Mouse (Mus musculus) small intestine, adult 2 months (tissue): ENCODE results near the gene Il34. TPM values are rescaled to one million over a fixed set of nuclear protein-coding genes. Genes with fewer than 3 reads are reported as not detected.

Experiments
- H3K27ac ChIP-seq: fragments of 200-500 bp; 2 replicates; pipeline ENCODE4 v1.5.1; 2012; ENCODE audit warnings: low read depth, low read length, control low read depth, inconsistent platforms; ENCODE audit not compliant: insufficient read depth
- H3K27me3 ChIP-seq: fragments of 200-500 bp; 2 replicates; pipeline ENCODE4 v1.6.1; 2012; ENCODE audit warnings: mild to moderate bottlenecking, moderate library complexity, low read length, inconsistent platforms; ENCODE audit not compliant: control insufficient read depth, insufficient read depth
- H3K36me3 ChIP-seq: fragments of 200-500 bp; 2 replicates; pipeline ENCODE4 v1.6.1; 2012; ENCODE audit warnings: mild to moderate bottlenecking, low read length, control low read depth, inconsistent platforms; ENCODE audit not compliant: control insufficient read depth, insufficient read depth
- H3K4me1 ChIP-seq: fragments of 200-500 bp; 2 replicates; pipeline ENCODE4 v1.6.1; 2012; ENCODE audit warnings: low read length, inconsistent platforms, mixed read lengths; ENCODE audit not compliant: control insufficient read depth, insufficient read depth, insufficient read length
- H3K4me3 ChIP-seq: fragments of 200-500 bp; 2 replicates; pipeline ENCODE4 v1.5.1; 2012; ENCODE audit warnings: low read depth, mild to moderate bottlenecking, control low read depth, inconsistent platforms, low read length, moderate library complexity
- CTCF ChIP-seq: fragments of 200-500 bp; IDR thresholded peaks from 2 replicates; pipeline ENCODE4 v1.5.1; 2012; ENCODE audit warnings: low read depth, mild to moderate bottlenecking, control low read depth, inconsistent platforms, low read length, moderate library complexity, mixed read lengths; ENCODE audit not compliant: insufficient replicate concordance, insufficient read length; ENCODE audit errors: extremely low read depth
- POLR2A ChIP-seq: fragments of 200-500 bp; IDR thresholded peaks from 2 replicates; pipeline ENCODE4 v1.6.1; 2012; ENCODE audit warnings: low read depth, mild to moderate bottlenecking, control low read depth, inconsistent platforms, low read length, moderate library complexity
- WGBS: fragments of 180-500 bp; shearing (Covaris S2); methylation state at CpG from one replicate; pipeline ENCODE4 v1.1.7; 2018; 5-methylcytosine and 5-hydroxymethylcytosine counted together
- polyA plus RNA-seq: library from polyadenylated mRNA; depleted of rRNA; stranded (reverse); fragments of >200 nt; gene quantifications from 2 replicates; pipeline ENCODE4 v1.2.3, GENCODE M21; 2012; rRNA removed

Gene Il34
- polyA plus RNA-seq, 1 experiment, result 16.7 TPM

- Histone ChIP-seq H3K27ac (no peak overlapping the region), H3K4me3 (no peak overlapping the region), H3K27me3 (no peaks in the 10 kb centered on the region), H3K4me1 (no peaks in the 10 kb centered on the region), H3K36me3 (peaks cover 12% of the 10 kb centered on the region; the same call in 1 of the 2 replicates)
- 87% methylated on average over 5 of the region's 5 CpGs for WGBS
- TF ChIP-seq CTCF (no peak), POLR2A (no peak)
Observed at GRCm38 (mm10) chr8:110694226-110694625, 111.5 kb downstream of the Il34 start.

Other genes with a start within 250 kb of the Il34 start
- gene Vac14, start 187.3 kb downstream of the Il34 start, polyA plus RNA-seq, result 14.0 and 26.8 TPM in 2 replicates
- 19.3 and 21.9 TPM in 2 replicates for gene Mtss1l, start 84.4 kb downstream of the Il34 start, polyA plus RNA-seq
- 13.5 and 21.6 TPM in 2 replicates for gene Cog4, start 40.7 kb upstream of the Il34 start, polyA plus RNA-seq
- 9.1 and 14.4 TPM in 2 replicates for gene Sf3b3, start 40.9 kb upstream of the Il34 start, polyA plus RNA-seq
- gene Fuk, start 96.6 kb upstream of the Il34 start, polyA plus RNA-seq, result 17.9 and 21.7 TPM in 2 replicates
- 3.6 and 5.9 TPM in 2 replicates for gene St3gal2, start 114.0 kb upstream of the Il34 start, polyA plus RNA-seq
- 5.3 and 10.4 TPM in 2 replicates for gene Ddx19a, start 191.9 kb upstream of the Il34 start, polyA plus RNA-seq
- gene Ddx19b, start 225.8 kb upstream of the Il34 start, polyA plus RNA-seq, result 1.3 and 1.7 TPM in 2 replicates
- gene Aars, start 227.2 kb upstream of the Il34 start, polyA plus RNA-seq, result 7.9 and 23.6 TPM in 2 replicates